In genomic region chr11:53259047-53259632, GRCm38 (mm10) we compare ENCODE assay signal across 1 mouse cellular context.
TF ChIP-seq lines count a peak whose summit lies in the region.

No protein-coding gene starts in this region.

TF ChIP-seq in MEL, 35 proteins besides CTCF, POLR2A, EP300 and RAD21 (continued from another document):
- TF ChIP-seq BHLHE40 (IDR thresholded peaks at IDR 0.05; ENCODE audit: borderline replicate concordance, low read depth, low read length) (no peak), E2F4 (IDR thresholded peaks at IDR 0.05; ENCODE audit: borderline replicate concordance, low read depth, low read length) (no peak), ZKSCAN1 (IDR thresholded peaks at IDR 0.05; ENCODE audit: low read depth, low read length) (no peak), NRF1 (IDR thresholded peaks at IDR 0.05; ENCODE audit: insufficient read depth, low read depth, low read length, poor library complexity, severe bottlenecking) (no peak), ZMIZ1 (IDR thresholded peaks at IDR 0.05; ENCODE audit: low read depth, low read length) (peak; percentile 56; the same call in 1 of the 2 replicates), ELF1 (IDR thresholded peaks at IDR 0.05; ENCODE audit: low read depth, low read length) (no peak), TBP (IDR thresholded peaks at IDR 0.05; ENCODE audit: low read depth, low read length) (no peak), MEF2A (IDR thresholded peaks at IDR 0.05; ENCODE audit: extremely low read depth, insufficient replicate concordance, low read depth, low read length, poor library complexity, severe bottlenecking) (no peak), USF1 (IDR thresholded peaks at IDR 0.05; ENCODE audit: low read depth, low read length) (no peak), SMC3 (IDR thresholded peaks at IDR 0.05; ENCODE audit: low read depth, low read length) (no peak), CHD1 (IDR thresholded peaks at IDR 0.05; ENCODE audit: low read depth, low read length) (no peak), MYB (IDR thresholded peaks at IDR 0.05; ENCODE audit: low read depth, low read length) (0 out of 2 replicates have a peak, but pooled peaks have one; percentile 15)
